Mouse (Mus musculus): Measurements from ENCODE around the gene Kat5. TPM values are rescaled to one million over a fixed set of nuclear protein-coding genes. Genes with fewer than 3 reads are reported as not detected.

The Kat5 gene
- polyA plus RNA-seq, 1 experiment from 2014 or later, result 37.4 TPM

GRCm38 (mm10) chr19:5649298-5649741 lies 39.3 kb upstream of the Kat5 start:
- H3K27me3 ChIP-seq (replicated peaks; ENCODE audit: control insufficient read depth, insufficient read depth, low read length), result no peaks in the 10 kb centered on the region
- no peak for TF ChIP-seq CTCF (IDR thresholded peaks at IDR 0.05; ENCODE audit: low read depth)
- 0 out of 2 replicates have a peak overlapping the region, but pooled peaks have one; percentile 40 for H3K9ac ChIP-seq (ENCODE audit: low read depth, low read length)
- peaks cover 7% of the 10 kb centered on the region; the same call in 1 of the 2 replicates for H3K4me1 ChIP-seq (replicated peaks; ENCODE audit: control insufficient read depth, insufficient read depth, low read length)
- H3K4me3 ChIP-seq (ENCODE audit: low read depth, low read length), result no peak overlapping the region; the same call in 1 of the 2 replicates
- no peak; the same call in 1 of the 2 replicates for ATAC-seq
- H3K4me2 ChIP-seq (replicated peaks; ENCODE audit: low read depth), result peak overlapping the region; percentile 63
- no peaks in the 10 kb centered on the region for H3K9me3 ChIP-seq (ENCODE audit: control insufficient read depth)
- WGBS, result 63% methylated on average over 6 of the region's 6 CpGs
- peaks cover 60% of the 10 kb centered on the region for H3K36me3 ChIP-seq (ENCODE audit: control insufficient read depth, insufficient read depth)
- no peak overlapping the region for H3K27ac ChIP-seq (ENCODE audit: low read depth, low read length)

- 7% methylated on average over 26 of the region's 26 CpGs for WGBS
- peak; percentile 67 for TF ChIP-seq CTCF (IDR thresholded peaks at IDR 0.05; ENCODE audit: low read depth)
- ATAC-seq, result peak; percentile 85
- Histone ChIP-seq H3K4me2 (replicated peaks; ENCODE audit: low read depth) (peak overlapping the region; percentile 63), H3K4me3 (ENCODE audit: low read depth, low read length) (peak overlapping the region; percentile 26), H3K4me1 (replicated peaks; ENCODE audit: control insufficient read depth, insufficient read depth, low read length) (peaks cover 7% of the 10 kb centered on the region; the same call in 1 of the 2 replicates), H3K27ac (ENCODE audit: low read depth, low read length) (peak overlapping the region; percentile 78), H3K9ac (ENCODE audit: low read depth, low read length) (peak overlapping the region; percentile 40; the same call in 1 of the 2 replicates), H3K27me3 (replicated peaks; ENCODE audit: control insufficient read depth, insufficient read depth, low read length) (no peaks in the 10 kb centered on the region), H3K36me3 (ENCODE audit: control insufficient read depth, insufficient read depth) (peaks cover 62% of the 10 kb centered on the region), H3K9me3 (ENCODE audit: control insufficient read depth) (no peaks in the 10 kb centered on the region)
Observed at GRCm38 (mm10) chr19:5648401-5649297, 38.6 kb upstream of the Kat5 start.

- H3K4me1 ChIP-seq (replicated peaks; ENCODE audit: control insufficient read depth, insufficient read depth, low read length), result peaks cover 7% of the 10 kb centered on the region; the same call in 1 of the 2 replicates
- H3K9ac ChIP-seq (ENCODE audit: low read depth, low read length), result no peak overlapping the region
- WGBS, result 86% methylated on average over 6 of the region's 6 CpGs
- H3K9me3 ChIP-seq (ENCODE audit: control insufficient read depth), result no peaks in the 10 kb centered on the region
- no peak for ATAC-seq
- no peaks in the 10 kb centered on the region for H3K27me3 ChIP-seq (replicated peaks; ENCODE audit: control insufficient read depth, insufficient read depth, low read length)
- TF ChIP-seq CTCF (IDR thresholded peaks at IDR 0.05; ENCODE audit: low read depth), result no peak
- H3K27ac ChIP-seq (ENCODE audit: low read depth, low read length), result peak overlapping the region; percentile 78
- peaks cover 67% of the 10 kb centered on the region for H3K36me3 ChIP-seq (ENCODE audit: control insufficient read depth, insufficient read depth)
- H3K4me2 ChIP-seq (replicated peaks; ENCODE audit: low read depth), result no peak overlapping the region
- H3K4me3 ChIP-seq (ENCODE audit: low read depth, low read length), result no peak overlapping the region
Observed at GRCm38 (mm10) chr19:5647791-5648190, 37.8 kb upstream of the Kat5 start.

GRCm38 (mm10) chr19:5646731-5647330 lies 36.8 kb upstream of the Kat5 start:
- Histone ChIP-seq H3K9me3 (ENCODE audit: control insufficient read depth) (no peaks in the 10 kb centered on the region), H3K4me1 (replicated peaks; ENCODE audit: control insufficient read depth, insufficient read depth, low read length) (peaks cover 7% of the 10 kb centered on the region; the same call in 1 of the 2 replicates), H3K9ac (ENCODE audit: low read depth, low read length) (no peak overlapping the region), H3K4me3 (ENCODE audit: low read depth, low read length) (no peak overlapping the region), H3K27me3 (replicated peaks; ENCODE audit: control insufficient read depth, insufficient read depth, low read length) (no peaks in the 10 kb centered on the region), H3K4me2 (replicated peaks; ENCODE audit: low read depth) (no peak overlapping the region), H3K36me3 (ENCODE audit: control insufficient read depth, insufficient read depth) (peaks cover 67% of the 10 kb centered on the region), H3K27ac (ENCODE audit: low read depth, low read length) (no peak overlapping the region)
- no peak for TF ChIP-seq CTCF (IDR thresholded peaks at IDR 0.05; ENCODE audit: low read depth)
- WGBS, result 90% methylated on average over 8 of the region's 8 CpGs
- ATAC-seq, result no peak

- H3K27ac ChIP-seq (ENCODE audit: low read depth, low read length), result no peak overlapping the region
- WGBS, result 94% methylated on average over 9 of the region's 9 CpGs
- peaks cover 7% of the 10 kb centered on the region; the same call in 1 of the 2 replicates for H3K4me1 ChIP-seq (replicated peaks; ENCODE audit: control insufficient read depth, insufficient read depth, low read length)
- no peak overlapping the region for H3K9ac ChIP-seq (ENCODE audit: low read depth, low read length)
- no peaks in the 10 kb centered on the region for H3K27me3 ChIP-seq (replicated peaks; ENCODE audit: control insufficient read depth, insufficient read depth, low read length)
- H3K9me3 ChIP-seq (ENCODE audit: control insufficient read depth), result no peaks in the 10 kb centered on the region
- no peak for TF ChIP-seq CTCF (IDR thresholded peaks at IDR 0.05; ENCODE audit: low read depth)
- H3K4me2 ChIP-seq (replicated peaks; ENCODE audit: low read depth), result no peak overlapping the region
- peaks cover 71% of the 10 kb centered on the region for H3K36me3 ChIP-seq (ENCODE audit: control insufficient read depth, insufficient read depth)
- no peak overlapping the region for H3K4me3 ChIP-seq (ENCODE audit: low read depth, low read length)
- ATAC-seq, result no peak
Observed at GRCm38 (mm10) chr19:5645280-5645679, 35.2 kb upstream of the Kat5 start.

- H3K4me3 ChIP-seq (ENCODE audit: low read depth, low read length), result no peak overlapping the region
- no peak for TF ChIP-seq CTCF (IDR thresholded peaks at IDR 0.05; ENCODE audit: low read depth)
- 78% methylated on average over 8 of the region's 8 CpGs for WGBS
Observed at GRCm38 (mm10) chr19:5641641-5642040, 31.6 kb upstream of the Kat5 start.

More at GRCm38 (mm10) chr19:5641641-5642040, 31.6 kb upstream of the Kat5 start:
- Histone ChIP-seq H3K27ac (ENCODE audit: low read depth, low read length) (no peak overlapping the region; the same call in 1 of the 2 replicates), H3K9ac (ENCODE audit: low read depth, low read length) (no peak overlapping the region), H3K4me1 (replicated peaks; ENCODE audit: control insufficient read depth, insufficient read depth, low read length) (peaks cover 6% of the 10 kb centered on the region; the same call in 1 of the 2 replicates), H3K27me3 (replicated peaks; ENCODE audit: control insufficient read depth, insufficient read depth, low read length) (no peaks in the 10 kb centered on the region), H3K4me2 (replicated peaks; ENCODE audit: low read depth) (no peak overlapping the region), H3K36me3 (ENCODE audit: control insufficient read depth, insufficient read depth) (peaks cover 70% of the 10 kb centered on the region), H3K9me3 (ENCODE audit: control insufficient read depth) (no peaks in the 10 kb centered on the region)
- ATAC-seq, result no peak
